Mouse (Mus musculus) brain, adult 10 weeks (tissue): ENCODE results near the gene Lexm. TPM values are rescaled to one million over a fixed set of nuclear protein-coding genes. Genes with fewer than 3 reads are reported as not detected.

Experiments used
- polyA plus RNA-seq: library from polyadenylated mRNA; stranded (reverse); fragments of 350-450 nt; fragmentation: Illumina TruSeq; extraction: RNeasy Lipid Tissue Mini Kit (QIAGEN cat#74804); gene quantifications from one replicate; pipeline ENCODE4 v1.2.3, GENCODE M21; 2015; ENCODE audit warnings: low read depth, low replicate concordance

Lexm gene
- polyA plus RNA-seq, result 0.48 TPM

GRCm38 (mm10) chr4:106617056-106617455, at the start of gene Lexm:
TSS of gene Lexm (minus strand) at chr4:106617241.

GRCm38 (mm10) chr4:106650833-106651527, 33.9 kb upstream of the Lexm start, which contains the start of gene Pars2:
TSS of gene Pars2 (plus strand) at chr4:106651069.

GRCm38 (mm10) chr4:106622030-106622493, 5.0 kb upstream of the Lexm start, which contains the start of gene Ttc22:
TSS of gene Ttc22 (plus strand) at chr4:106622432.

GRCm38 (mm10) chr4:106560846-106561781, 55.9 kb downstream of the Lexm start, which contains the start of gene Dhcr24:
TSS of gene Dhcr24 (plus strand) at chr4:106561038.

Other genes with a start within 250 kb of the Lexm start
- gene Pcsk9, start 152.9 kb downstream of the Lexm start, polyA plus RNA-seq, result 1.5 TPM
- gene Bsnd, start 125.0 kb downstream of the Lexm start, polyA plus RNA-seq, result not detected
- gene Dhcr24, start 56.2 kb downstream of the Lexm start, polyA plus RNA-seq, result 60.0 TPM
- 1.2 TPM for gene Ttc22, start 5.2 kb upstream of the Lexm start, polyA plus RNA-seq
- gene Pars2, start 33.8 kb upstream of the Lexm start, polyA plus RNA-seq, result 9.3 TPM
- 80.4 TPM for gene Ttc4, start 61.7 kb upstream of the Lexm start, polyA plus RNA-seq
- 5.3 TPM for gene Mroh7, start 113.7 kb upstream of the Lexm start, polyA plus RNA-seq
- not detected for gene Fam151a, start 116.6 kb upstream of the Lexm start, polyA plus RNA-seq
- gene Acot11, start 187.8 kb upstream of the Lexm start, polyA plus RNA-seq, result 22.6 TPM